Mouse (Mus musculus) heart, postnatal 0 days (tissue): ENCODE results near the gene Rinl.

Experiments used
- CTCF ChIP-seq: IDR thresholded peaks from 2 replicates; pipeline ENCODE4 v1.5.1; 2016; ENCODE audit warnings: antibody characterized with exemption, control low read depth, low read depth
- EP300 ChIP-seq: IDR thresholded peaks from 2 replicates; pipeline ENCODE4 v1.6.1; 2016; ENCODE audit warnings: antibody characterized with exemption, low read depth

DNA sequence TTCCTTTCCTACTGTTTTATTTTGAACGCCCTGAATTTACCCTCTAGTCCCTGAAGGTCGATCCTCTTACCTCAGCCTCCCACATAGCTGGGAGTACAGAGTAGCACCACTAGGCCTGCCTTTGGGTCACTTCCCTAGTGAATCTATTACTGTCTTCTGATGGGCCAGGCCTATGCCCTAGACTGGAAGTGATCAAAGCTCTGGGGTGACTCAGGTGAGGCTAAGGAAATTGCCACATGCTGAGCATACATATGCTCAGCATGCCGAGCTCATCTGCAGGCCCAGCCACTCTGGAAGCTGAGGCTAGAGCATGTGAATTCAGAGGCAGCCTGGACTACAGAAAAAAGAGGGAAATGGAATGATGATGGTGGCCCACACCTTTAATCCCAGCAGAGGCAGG lies 15.6 kb upstream of the Rinl start:
- no peak for TF ChIP-seq CTCF
- TF ChIP-seq EP300: no peak
